Mouse (Mus musculus) stomach, postnatal 0 days (tissue): ENCODE measurements around the gene Pogz. TPM values are rescaled to one million over a fixed set of nuclear protein-coding genes. Genes with fewer than 3 reads are reported as not detected.

Experiments used
- polyA plus RNA-seq: library from polyadenylated mRNA; unstranded; fragments of >200 nt; fragmentation: Nextera tagmentation; extraction: Ambion mirVana; gene quantifications from 2 replicates; pipeline ENCODE4 v1.2.1, GENCODE M21; 2015

Pogz gene
- polyA plus RNA-seq, 1 experiment from 2014 or later = 4.1 TPM

Other genes starting within 250 kb of the Pogz start
- gene Gm10972, start 194.5 kb upstream of the Pogz start, polyA plus RNA-seq = not detected in 2 replicates
- gene Tuft1, start 178.7 kb upstream of the Pogz start, polyA plus RNA-seq = 39.7 and 43.4 TPM in 2 replicates
- gene Selenbp2, start 144.0 kb upstream of the Pogz start, polyA plus RNA-seq = 37.3 and 42.0 TPM in 2 replicates
- 24.7 and 25.2 TPM in 2 replicates for gene Cgn, start 51.1 kb upstream of the Pogz start, polyA plus RNA-seq
- 243 and 251 TPM in 2 replicates for gene Psmb4, start 49.4 kb downstream of the Pogz start, polyA plus RNA-seq
- 65.9 and 71.9 TPM in 2 replicates for gene Selenbp1, start 95.5 kb downstream of the Pogz start, polyA plus RNA-seq
- gene Rfx5, start 116.5 kb downstream of the Pogz start, polyA plus RNA-seq = 3.0 and 3.2 TPM in 2 replicates
- gene Pi4kb, start 137.2 kb downstream of the Pogz start, polyA plus RNA-seq = 10.0 and 11.2 TPM in 2 replicates
- 8.2 and 10.0 TPM in 2 replicates for gene Zfp687, start 177.9 kb downstream of the Pogz start, polyA plus RNA-seq
- 171 and 175 TPM in 2 replicates for gene Psmd4, start 205.0 kb downstream of the Pogz start, polyA plus RNA-seq